Mouse (Mus musculus) ovary, adult 18-20 months (tissue): ENCODE results near the gene Khdc4.
"Not testable (repeated sequence)": the region's sequence is repeated elsewhere in the genome, so short reads cannot be mapped to it uniquely, and the experiment has no call there.

Source experiments
- DNase-seq: peaks from one replicate; pipeline ENCODE4 v3.0.0; 2022; ENCODE audit warnings: low spot score, mixed read lengths

Gene Khdc4

DNA sequence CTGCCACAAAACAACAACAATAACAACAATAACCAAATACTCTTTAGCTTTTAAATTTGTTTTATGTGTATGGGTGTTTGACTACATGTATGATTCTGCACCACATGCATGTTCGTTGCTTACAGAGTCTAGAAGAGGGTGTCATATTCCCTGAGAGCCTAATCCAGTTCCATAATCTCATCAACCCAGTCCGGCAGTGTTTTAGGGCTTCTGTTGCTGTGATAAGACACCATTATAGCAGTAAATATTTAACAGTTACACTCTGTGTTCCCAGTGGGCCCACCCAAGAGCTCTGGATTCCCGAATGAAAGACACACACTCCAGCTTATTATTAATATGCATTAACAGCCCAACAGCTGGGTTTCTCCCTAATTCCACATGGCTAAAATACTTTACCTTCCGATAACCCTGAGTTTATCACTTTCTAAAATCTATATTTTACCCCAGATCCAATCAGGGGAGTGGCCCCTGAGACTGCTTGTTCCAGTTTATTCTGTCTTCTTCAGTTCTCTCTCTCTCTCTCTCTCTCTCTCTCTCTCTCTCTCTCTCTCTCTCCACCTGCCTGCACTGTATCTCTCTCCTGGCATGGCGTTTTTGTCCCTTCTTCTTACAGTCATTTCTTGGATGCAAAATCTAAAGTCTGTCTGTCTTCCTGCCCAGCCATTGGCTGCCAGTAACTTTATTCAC lies 27.0 kb upstream of the Khdc4 start:
- DNase-seq = no peak

DNA sequence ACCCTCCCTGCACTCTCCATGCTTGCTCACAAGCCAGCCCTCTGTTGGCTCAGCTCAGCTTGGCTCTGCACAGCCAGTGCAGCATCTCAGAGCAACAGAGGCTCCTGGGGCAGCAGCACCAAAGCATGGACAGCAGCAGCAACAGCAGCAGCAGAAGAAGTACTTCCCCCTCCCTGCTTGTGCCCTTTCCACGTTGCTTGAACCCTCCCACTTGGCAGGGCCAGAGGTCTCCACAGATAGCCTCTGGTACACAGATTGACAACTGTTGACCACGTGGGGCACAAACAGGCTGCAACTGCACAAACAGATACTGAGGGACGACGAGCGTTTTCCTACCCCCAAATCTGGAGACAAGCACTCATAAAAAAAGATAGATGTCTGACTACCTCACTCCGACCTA lies 25.8 kb upstream of the Khdc4 start:
- no peak for DNase-seq

GRCm38 (mm10) chr3:88664095-88664494 lies 21.5 kb upstream of the Khdc4 start:
- DNase-seq = no peak

DNA sequence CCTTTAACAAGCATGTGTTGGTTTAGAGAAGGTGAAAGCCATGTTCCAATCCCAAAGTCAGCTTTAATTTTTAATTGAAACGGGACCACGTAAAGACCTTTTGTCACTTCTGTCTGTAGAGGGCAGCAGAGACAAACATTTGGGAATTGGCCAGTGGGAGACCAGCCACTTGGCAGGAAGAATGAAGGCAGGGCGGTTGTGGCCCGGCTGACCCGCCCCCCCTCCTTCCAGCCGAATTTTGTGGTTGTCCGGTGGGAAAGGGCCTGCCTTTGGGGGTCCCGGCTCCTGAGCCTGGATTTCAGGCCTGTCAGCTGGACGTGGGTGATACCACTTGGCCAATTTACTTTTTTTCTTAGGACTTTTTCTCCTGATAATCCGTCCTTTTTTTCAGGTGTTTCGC lies 8.2 kb upstream of the Khdc4 start:
- DNase-seq = peak; percentile 43

- DNase-seq = no peak
Observed at GRCm38 (mm10) chr3:88683814-88684213, 1.8 kb upstream of the Khdc4 start.

- DNase-seq = no peak
Observed at GRCm38 (mm10) chr3:88684236-88684979, 1.2 kb upstream of the Khdc4 start.

DNA sequence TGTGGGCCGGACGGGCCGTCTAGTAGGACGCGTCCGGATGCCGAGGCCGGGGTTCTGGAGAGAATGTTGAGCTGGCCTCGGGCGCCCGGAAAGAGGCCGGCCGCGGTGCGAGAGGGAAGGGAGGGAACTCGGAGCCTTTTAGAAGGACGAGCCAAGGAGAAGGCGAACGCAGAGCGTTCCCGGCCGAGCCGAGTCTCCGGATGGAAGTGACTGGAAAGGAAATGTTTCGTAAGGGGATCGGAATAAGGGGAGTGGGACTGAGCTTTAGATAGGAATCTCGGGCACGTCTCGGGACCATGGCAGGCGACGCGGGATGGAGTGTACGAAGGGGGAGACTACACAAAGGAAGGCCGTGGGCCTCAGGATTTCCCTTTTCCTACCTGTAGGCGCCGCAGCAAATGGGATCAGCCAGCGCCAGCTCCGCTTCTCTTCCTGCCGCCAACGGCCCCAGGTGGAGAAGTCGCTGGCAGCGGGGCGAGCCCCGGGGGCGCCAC lies 402 bp downstream of the Khdc4 start:
- peak; percentile 26 for DNase-seq

- no peak for DNase-seq
Observed at GRCm38 (mm10) chr3:88686734-88687611, 1.4 kb downstream of the Khdc4 start.

DNA sequence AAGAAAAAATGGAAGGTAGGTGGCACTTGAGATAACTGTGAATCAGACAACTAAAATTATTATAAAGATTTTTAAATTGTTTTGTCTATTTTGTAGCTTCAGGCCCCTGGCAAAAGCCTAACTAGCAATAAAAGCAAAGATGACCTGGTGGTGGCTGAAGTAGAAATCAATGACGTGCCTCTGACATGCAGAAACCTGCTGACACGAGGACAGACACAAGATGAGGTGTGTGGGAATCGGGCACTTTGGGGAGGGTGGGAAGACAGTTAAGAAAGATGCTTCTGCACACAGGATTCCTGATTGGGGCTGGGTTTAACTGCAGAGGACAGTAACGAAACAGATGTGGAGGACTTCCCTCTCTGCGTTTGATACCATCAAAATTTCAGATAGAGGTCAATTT lies 3.5 kb downstream of the Khdc4 start:
- DNase-seq = no peak

DNA sequence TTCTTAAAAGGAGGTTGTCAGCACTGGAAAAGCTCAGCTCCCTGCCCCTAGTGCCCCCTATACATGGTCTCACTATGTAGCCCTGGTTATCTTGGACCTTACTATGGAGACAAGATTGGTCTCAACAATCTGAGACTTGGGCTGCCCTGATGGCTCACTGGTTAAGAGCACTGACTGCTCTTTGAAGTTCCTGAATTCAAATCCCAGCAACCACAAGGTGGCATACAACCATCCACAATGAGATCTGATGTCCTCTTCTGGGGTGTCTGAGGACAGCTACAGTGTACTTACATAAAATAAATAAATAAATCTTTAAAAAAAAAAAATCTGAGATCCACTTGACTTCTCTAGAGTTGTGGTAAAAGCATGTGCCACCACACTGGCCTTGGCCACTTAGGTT lies 9.9 kb downstream of the Khdc4 start:
- no peak for DNase-seq

DNA sequence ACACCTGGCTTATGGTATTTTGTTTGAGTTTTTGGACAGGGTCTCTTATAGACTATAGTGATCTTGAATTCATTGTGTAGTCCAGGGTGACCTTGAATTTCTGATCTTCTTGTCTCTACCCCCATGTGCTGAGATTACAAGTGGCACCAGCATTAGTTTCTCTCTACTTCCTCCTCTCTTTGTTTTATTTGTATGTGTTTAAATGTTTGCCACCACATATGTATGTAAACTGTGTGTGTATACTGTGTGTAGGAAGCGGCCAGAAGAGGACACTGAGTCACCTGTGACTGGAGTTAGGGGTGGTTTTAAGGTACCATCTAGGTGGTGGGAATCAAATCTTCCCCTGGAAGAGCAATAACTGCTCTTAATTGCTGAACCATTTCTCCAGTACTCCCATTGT lies 12.4 kb downstream of the Khdc4 start:
- DNase-seq = no peak

DNA sequence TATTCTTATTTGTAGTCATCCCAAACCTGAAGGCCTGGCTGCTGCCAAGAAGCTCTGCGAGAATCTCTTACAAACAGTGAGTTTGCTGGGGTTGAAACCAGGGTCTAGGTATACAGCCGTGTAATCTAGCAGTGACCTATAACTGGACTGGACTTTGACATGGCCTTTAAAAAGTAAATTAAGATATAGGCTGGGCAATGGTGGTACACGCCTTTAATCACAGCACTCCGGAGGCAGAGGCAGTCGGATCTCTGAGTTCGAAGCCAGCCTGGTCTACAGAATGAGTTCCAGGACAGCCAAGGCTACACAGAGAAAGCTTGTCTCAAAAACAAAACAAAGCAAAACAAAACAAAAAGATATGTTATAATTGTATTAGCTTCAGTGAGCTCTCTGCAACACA lies 13.2 kb downstream of the Khdc4 start:
- DNase-seq = no peak

DNA sequence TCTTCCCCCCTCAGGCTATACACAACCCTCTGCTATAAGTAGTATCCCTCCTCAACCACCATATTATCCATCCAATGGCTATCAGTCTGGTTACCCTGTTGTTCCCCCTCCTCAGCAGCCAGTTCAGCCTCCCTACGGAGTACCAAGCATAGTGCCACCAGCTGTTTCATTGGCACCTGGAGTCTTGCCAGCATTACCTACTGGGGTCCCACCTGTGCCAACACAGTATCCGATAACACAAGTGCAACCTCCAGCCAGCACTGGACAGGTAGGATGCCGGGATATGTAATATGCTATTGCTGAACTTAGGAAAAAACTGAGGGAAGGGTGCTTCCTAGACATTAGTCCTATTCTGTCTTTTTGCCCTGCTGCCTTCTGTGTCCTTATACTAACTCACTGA lies 14.6 kb downstream of the Khdc4 start:
- DNase-seq = no peak

DNA sequence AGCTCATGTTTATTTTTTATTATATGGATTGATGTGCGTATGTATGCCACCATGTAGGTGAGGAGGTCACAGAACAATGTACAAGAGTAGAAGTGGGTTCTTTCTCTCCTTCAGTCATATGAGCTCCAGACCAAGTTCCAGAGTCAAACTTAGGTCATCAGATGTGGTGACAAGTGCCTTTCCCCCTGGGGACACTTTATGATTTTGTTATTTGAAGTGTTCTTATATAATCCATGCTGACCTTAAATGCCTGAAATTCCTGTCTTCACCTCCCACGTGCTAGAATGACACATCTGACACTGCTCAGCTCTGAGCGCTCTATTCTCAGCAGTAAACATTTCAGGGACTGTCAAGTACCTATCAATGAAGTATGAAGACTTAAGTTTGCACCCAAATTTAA lies 15.6 kb downstream of the Khdc4 start:
- no peak for DNase-seq

DNA sequence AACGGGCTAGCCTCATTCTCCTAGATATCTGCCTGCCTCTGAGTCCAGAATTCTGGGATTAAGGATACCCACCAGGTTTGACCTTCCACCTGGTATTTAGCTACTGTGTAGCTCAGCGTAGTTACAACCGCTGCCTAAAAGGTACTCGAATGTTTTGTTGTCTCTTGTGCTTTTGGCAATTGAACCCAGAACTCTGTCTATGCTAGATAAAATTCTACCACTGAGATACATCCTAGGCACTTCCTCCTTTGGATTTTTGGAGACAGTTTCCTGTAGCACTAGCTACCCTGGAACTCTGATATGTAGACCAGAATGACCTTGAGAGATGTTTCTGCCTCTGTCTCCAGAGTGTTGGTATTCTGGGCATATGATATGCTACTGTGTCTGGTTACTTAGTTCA lies 28.1 kb downstream of the Khdc4 start:
- no peak for DNase-seq

GRCm38 (mm10) chr3:88714725-88715124 lies 29.1 kb downstream of the Khdc4 start:
- no peak for DNase-seq

DNA sequence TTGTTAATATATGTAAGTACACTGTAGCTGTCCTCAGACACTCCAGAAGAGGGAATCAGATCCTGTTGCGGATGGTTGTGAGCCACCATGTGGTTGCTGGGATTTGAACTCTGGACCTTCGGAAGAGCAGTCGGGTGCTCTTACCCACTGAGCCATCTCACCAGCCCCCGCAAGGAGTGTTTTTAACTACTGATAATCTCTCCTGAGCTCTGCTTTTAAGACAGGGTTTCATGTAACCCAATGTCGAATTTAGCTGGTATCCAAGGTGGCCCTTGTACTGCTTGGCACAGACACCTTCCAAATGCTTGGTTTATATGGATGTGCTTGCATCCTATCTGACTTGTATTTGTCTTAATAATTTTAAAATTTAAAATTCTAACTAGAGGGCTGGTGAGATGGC lies 30.1 kb downstream of the Khdc4 start:
- not testable (repeated sequence) for DNase-seq

DNA sequence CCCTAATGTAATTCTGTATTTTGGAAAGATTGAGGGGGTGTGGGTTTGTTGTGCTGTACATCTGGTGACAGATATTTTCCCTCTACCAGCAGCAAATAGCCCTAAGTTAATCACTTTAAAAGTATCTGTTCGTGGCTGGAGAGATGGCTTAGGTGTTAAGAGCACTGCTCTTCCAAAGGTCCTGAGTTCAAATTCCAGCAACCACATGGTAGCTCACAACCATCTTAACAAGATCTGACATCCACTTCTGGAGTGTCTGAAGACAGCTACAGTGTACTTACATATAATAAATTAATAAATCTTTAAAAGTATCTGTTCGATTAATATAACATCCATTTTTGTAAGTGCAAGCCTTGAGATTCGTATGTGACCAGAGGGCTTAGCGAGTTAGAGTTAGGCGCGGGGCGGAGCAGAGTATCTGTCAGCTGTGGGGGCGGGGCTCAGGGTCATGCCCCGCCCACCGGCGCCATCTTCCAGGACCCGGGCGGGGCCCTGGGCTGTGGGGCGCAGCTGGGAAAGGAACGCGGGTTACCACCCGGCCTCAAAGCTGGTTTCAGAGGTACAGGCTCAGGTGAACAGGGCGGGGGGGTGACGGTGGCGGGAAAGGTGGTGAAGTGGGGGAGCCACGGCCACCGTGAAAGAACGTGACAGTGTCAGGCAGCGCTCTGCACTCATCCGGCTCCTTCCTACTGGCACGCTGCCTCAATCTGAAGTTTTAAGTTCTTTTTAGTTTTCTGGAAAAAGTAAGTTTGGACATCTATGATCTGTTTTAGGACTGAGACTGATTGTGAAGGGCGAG lies 31.0 kb downstream of the Khdc4 start, which contains the start of gene Rit1:
TSS of gene Rit1 (plus strand) at position 440 of the 799 bp plus-strand sequence.
- peak; percentile 55 for DNase-seq

GRCm38 (mm10) chr3:88717198-88717798 lies 31.7 kb downstream of the Khdc4 start:
- DNase-seq = no peak

- DNase-seq = no peak
Observed at GRCm38 (mm10) chr3:88717831-88718230, 32.2 kb downstream of the Khdc4 start.

- DNase-seq = peak; percentile 25
Observed at GRCm38 (mm10) chr3:88719098-88719497, 33.5 kb downstream of the Khdc4 start.
